Mouse (Mus musculus): Measurements from ENCODE around the gene Kif5a. TPM values are rescaled to one million over a fixed set of nuclear protein-coding genes. Genes with fewer than 3 reads are reported as not detected.

Kif5a gene
- polyA plus RNA-seq, 1 experiment from 2014 or later, result 6.7 TPM

GRCm38 (mm10) chr10:127290307-127290929 is 27.3 kb upstream of the Kif5a start:
- peaks cover 54% of the 10 kb centered on the region for H3K4me1 ChIP-seq (ENCODE audit: control insufficient read depth, insufficient read depth, low read length)
- H3K4me2 ChIP-seq (ENCODE audit: low read depth, low read length), result peak overlapping the region; percentile 73
- under 1% methylated on average over 47 of the region's 47 CpGs for WGBS
- peak overlapping the region; percentile 74 for H3K9ac ChIP-seq (ENCODE audit: low read length)
- no peaks in the 10 kb centered on the region for H3K27me3 ChIP-seq (ENCODE audit: control insufficient read depth, insufficient read depth, low read length)
- peak overlapping the region; percentile 63 for H3K4me3 ChIP-seq (replicated peaks; ENCODE audit: low read length)
- peak; percentile 92 for ATAC-seq (ENCODE audit: insufficient read depth, low FRiP score)
- no peaks in the 10 kb centered on the region for H3K9me3 ChIP-seq (replicated peaks; ENCODE audit: control insufficient read depth, low read length)
- H3K27ac ChIP-seq (ENCODE audit: low read length), result peak overlapping the region; percentile 100
- peaks cover 22% of the 10 kb centered on the region for H3K36me3 ChIP-seq (ENCODE audit: control insufficient read depth, insufficient read depth, low read length)

- Histone ChIP-seq H3K9ac (ENCODE audit: low read length) (peak overlapping the region; percentile 89), H3K4me3 (replicated peaks; ENCODE audit: low read length) (peak overlapping the region; percentile 63), H3K9me3 (replicated peaks; ENCODE audit: control insufficient read depth, low read length) (no peaks in the 10 kb centered on the region), H3K36me3 (ENCODE audit: control insufficient read depth, insufficient read depth, low read length) (peaks cover 19% of the 10 kb centered on the region), H3K4me2 (ENCODE audit: low read depth, low read length) (peak overlapping the region; percentile 73), H3K4me1 (ENCODE audit: control insufficient read depth, insufficient read depth, low read length) (peaks cover 59% of the 10 kb centered on the region), H3K27me3 (ENCODE audit: control insufficient read depth, insufficient read depth, low read length) (no peaks in the 10 kb centered on the region), H3K27ac (ENCODE audit: low read length) (peak overlapping the region; percentile 100)
- peak; percentile 5; the same call in 1 of the 2 replicates for ATAC-seq (ENCODE audit: insufficient read depth, low FRiP score)
- under 1% methylated on average over 15 of the region's 15 CpGs for WGBS
Observed at GRCm38 (mm10) chr10:127289573-127290191, 26.5 kb upstream of the Kif5a start.

- WGBS, result under 1% methylated on average over 48 of the region's 65 CpGs
Observed at GRCm38 (mm10) chr10:127288800-127289572, 25.8 kb upstream of the Kif5a start, which contains the start of gene Mbd6. TSS of gene Mbd6 (minus strand) at chr10:127289018.

GRCm38 (mm10) chr10:127288328-127288799 is 25.2 kb upstream of the Kif5a start:
- peak overlapping the region; percentile 73 for H3K4me2 ChIP-seq (ENCODE audit: low read depth, low read length)
- H3K36me3 ChIP-seq (ENCODE audit: control insufficient read depth, insufficient read depth, low read length), result peaks cover 13% of the 10 kb centered on the region
- peak; percentile 25 for ATAC-seq (ENCODE audit: insufficient read depth, low FRiP score)
- H3K4me1 ChIP-seq (ENCODE audit: control insufficient read depth, insufficient read depth, low read length), result peaks cover 58% of the 10 kb centered on the region
- H3K27ac ChIP-seq (ENCODE audit: low read length), result peak overlapping the region; percentile 100
- no peaks in the 10 kb centered on the region for H3K9me3 ChIP-seq (replicated peaks; ENCODE audit: control insufficient read depth, low read length)
- H3K27me3 ChIP-seq (ENCODE audit: control insufficient read depth, insufficient read depth, low read length), result no peaks in the 10 kb centered on the region
- WGBS, result 0% methylated on average over 23 of the region's 28 CpGs
- peak overlapping the region; percentile 89 for H3K9ac ChIP-seq (ENCODE audit: low read length)
- peak overlapping the region; percentile 63 for H3K4me3 ChIP-seq (replicated peaks; ENCODE audit: low read length)

More at GRCm38 (mm10) chr10:127288800-127289572, 25.8 kb upstream of the Kif5a start, which contains the start of gene Mbd6:
- Histone ChIP-seq H3K9ac (ENCODE audit: low read length) (peak within 1 kb of the TSS; percentile 89), H3K9me3 (replicated peaks; ENCODE audit: control insufficient read depth, low read length) (no peaks in the 10 kb centered on the region), H3K4me2 (ENCODE audit: low read depth, low read length) (peak within 1 kb of the TSS; percentile 73), H3K4me1 (ENCODE audit: control insufficient read depth, insufficient read depth, low read length) (peaks cover 59% of the 10 kb centered on the region), H3K4me3 (replicated peaks; ENCODE audit: low read length) (peak within 1 kb of the TSS; percentile 63), H3K27ac (ENCODE audit: low read length) (peak within 1 kb of the TSS; percentile 100), H3K27me3 (ENCODE audit: control insufficient read depth, insufficient read depth, low read length) (no peaks in the 10 kb centered on the region), H3K36me3 (ENCODE audit: control insufficient read depth, insufficient read depth, low read length) (peaks cover 14% of the 10 kb centered on the region)
- ATAC-seq (ENCODE audit: insufficient read depth, low FRiP score), result peak; percentile 35

GRCm38 (mm10) chr10:127287936-127288293 is 24.8 kb upstream of the Kif5a start:
- Histone ChIP-seq H3K27ac (ENCODE audit: low read length) (peak overlapping the region; percentile 100), H3K9ac (ENCODE audit: low read length) (peak overlapping the region; percentile 89), H3K4me3 (replicated peaks; ENCODE audit: low read length) (peak overlapping the region; percentile 63), H3K4me1 (ENCODE audit: control insufficient read depth, insufficient read depth, low read length) (peaks cover 54% of the 10 kb centered on the region), H3K4me2 (ENCODE audit: low read depth, low read length) (peak overlapping the region; percentile 73), H3K9me3 (replicated peaks; ENCODE audit: control insufficient read depth, low read length) (no peaks in the 10 kb centered on the region), H3K36me3 (ENCODE audit: control insufficient read depth, insufficient read depth, low read length) (peaks cover 16% of the 10 kb centered on the region), H3K27me3 (ENCODE audit: control insufficient read depth, insufficient read depth, low read length) (no peaks in the 10 kb centered on the region)
- 0% methylated on average over 3 of the region's 3 CpGs for WGBS
- ATAC-seq (ENCODE audit: insufficient read depth, low FRiP score), result no peak

- ATAC-seq (ENCODE audit: insufficient read depth, low FRiP score), result no peak
- Histone ChIP-seq H3K27me3 (ENCODE audit: control insufficient read depth, insufficient read depth, low read length) (no peaks in the 10 kb centered on the region), H3K36me3 (ENCODE audit: control insufficient read depth, insufficient read depth, low read length) (peaks cover 19% of the 10 kb centered on the region), H3K4me2 (ENCODE audit: low read depth, low read length) (peak overlapping the region; percentile 73), H3K4me1 (ENCODE audit: control insufficient read depth, insufficient read depth, low read length) (peaks cover 49% of the 10 kb centered on the region), H3K4me3 (replicated peaks; ENCODE audit: low read length) (peak overlapping the region; percentile 63), H3K9me3 (replicated peaks; ENCODE audit: control insufficient read depth, low read length) (no peaks in the 10 kb centered on the region), H3K9ac (ENCODE audit: low read length) (peak overlapping the region; percentile 89), H3K27ac (ENCODE audit: low read length) (peak overlapping the region; percentile 100)
- WGBS, result 54% methylated on average over 15 of the region's 15 CpGs
Observed at GRCm38 (mm10) chr10:127287271-127287935, 24.3 kb upstream of the Kif5a start.

- 38% methylated on average over 7 of the region's 7 CpGs for WGBS
- peak overlapping the region; percentile 63 for H3K4me3 ChIP-seq (replicated peaks; ENCODE audit: low read length)
- no peak overlapping the region for H3K27ac ChIP-seq (ENCODE audit: low read length)
- peak overlapping the region; percentile 89 for H3K9ac ChIP-seq (ENCODE audit: low read length)
- H3K4me2 ChIP-seq (ENCODE audit: low read depth, low read length), result peak overlapping the region; percentile 73
- no peak for ATAC-seq (ENCODE audit: insufficient read depth, low FRiP score)
- peaks cover 25% of the 10 kb centered on the region for H3K36me3 ChIP-seq (ENCODE audit: control insufficient read depth, insufficient read depth, low read length)
- no peaks in the 10 kb centered on the region for H3K27me3 ChIP-seq (ENCODE audit: control insufficient read depth, insufficient read depth, low read length)
- H3K4me1 ChIP-seq (ENCODE audit: control insufficient read depth, insufficient read depth, low read length), result peaks cover 42% of the 10 kb centered on the region
- no peaks in the 10 kb centered on the region for H3K9me3 ChIP-seq (replicated peaks; ENCODE audit: control insufficient read depth, low read length)
Observed at GRCm38 (mm10) chr10:127286730-127287129, 23.6 kb upstream of the Kif5a start.

- H3K27me3 ChIP-seq (ENCODE audit: control insufficient read depth, insufficient read depth, low read length), result no peaks in the 10 kb centered on the region
- H3K4me1 ChIP-seq (ENCODE audit: control insufficient read depth, insufficient read depth, low read length), result peaks cover 38% of the 10 kb centered on the region
- peaks cover 29% of the 10 kb centered on the region for H3K36me3 ChIP-seq (ENCODE audit: control insufficient read depth, insufficient read depth, low read length)
- 68% methylated on average over 7 of the region's 7 CpGs for WGBS
- no peak overlapping the region for H3K27ac ChIP-seq (ENCODE audit: low read length)
- H3K9ac ChIP-seq (ENCODE audit: low read length), result peak overlapping the region; percentile 89
- no peak overlapping the region for H3K4me3 ChIP-seq (replicated peaks; ENCODE audit: low read length)
- H3K4me2 ChIP-seq (ENCODE audit: low read depth, low read length), result peak overlapping the region; percentile 73; the same call in 1 of the 2 replicates
- ATAC-seq (ENCODE audit: insufficient read depth, low FRiP score), result no peak
- no peaks in the 10 kb centered on the region for H3K9me3 ChIP-seq (replicated peaks; ENCODE audit: control insufficient read depth, low read length)
Observed at GRCm38 (mm10) chr10:127286194-127286593, 23.0 kb upstream of the Kif5a start.
